Mouse (Mus musculus) midbrain, embryonic 16.5 days (tissue): ENCODE results near the gene Ube2k. TPM values are rescaled to one million over a fixed set of nuclear protein-coding genes. Genes with fewer than 3 reads are reported as not detected.

Experiments used
- polyA plus RNA-seq: library from polyadenylated mRNA; unstranded; fragments of >200 nt; fragmentation: Nextera tagmentation; extraction: Ambion mirVana; gene quantifications from 2 replicates; pipeline ENCODE4 v1.2.1, GENCODE M21; 2015

The Ube2k gene
- polyA plus RNA-seq, 1 experiment from 2014 or later = 186 TPM

Other genes starting within 250 kb of the Ube2k start
- gene Rfc1, start 201.6 kb upstream of the Ube2k start, polyA plus RNA-seq = 26.5 and 29.2 TPM in 2 replicates
- 0.09 and 0.15 TPM in 2 replicates for gene Klb, start 188.9 kb upstream of the Ube2k start, polyA plus RNA-seq
- 509 and 528 TPM in 2 replicates for gene Rpl9, start 145.8 kb upstream of the Ube2k start, polyA plus RNA-seq
- 65.1 and 65.9 TPM in 2 replicates for gene Lias, start 145.7 kb upstream of the Ube2k start, polyA plus RNA-seq
- gene Ugdh, start 101.3 kb upstream of the Ube2k start, polyA plus RNA-seq = 44.2 and 46.0 TPM in 2 replicates
- gene Gm43552, start 44.4 kb upstream of the Ube2k start, polyA plus RNA-seq = not detected in 2 replicates
- gene Smim14, start within 50 bp of the Ube2k start, polyA plus RNA-seq = 213 and 227 TPM in 2 replicates
- 35.8 and 45.4 TPM in 2 replicates for gene Pds5a, start 161.0 kb downstream of the Ube2k start, polyA plus RNA-seq
- 14.2 and 19.0 TPM in 2 replicates for gene N4bp2, start 226.3 kb downstream of the Ube2k start, polyA plus RNA-seq